Mouse (Mus musculus): ENCODE measurements around the gene Nudc.

DNA sequence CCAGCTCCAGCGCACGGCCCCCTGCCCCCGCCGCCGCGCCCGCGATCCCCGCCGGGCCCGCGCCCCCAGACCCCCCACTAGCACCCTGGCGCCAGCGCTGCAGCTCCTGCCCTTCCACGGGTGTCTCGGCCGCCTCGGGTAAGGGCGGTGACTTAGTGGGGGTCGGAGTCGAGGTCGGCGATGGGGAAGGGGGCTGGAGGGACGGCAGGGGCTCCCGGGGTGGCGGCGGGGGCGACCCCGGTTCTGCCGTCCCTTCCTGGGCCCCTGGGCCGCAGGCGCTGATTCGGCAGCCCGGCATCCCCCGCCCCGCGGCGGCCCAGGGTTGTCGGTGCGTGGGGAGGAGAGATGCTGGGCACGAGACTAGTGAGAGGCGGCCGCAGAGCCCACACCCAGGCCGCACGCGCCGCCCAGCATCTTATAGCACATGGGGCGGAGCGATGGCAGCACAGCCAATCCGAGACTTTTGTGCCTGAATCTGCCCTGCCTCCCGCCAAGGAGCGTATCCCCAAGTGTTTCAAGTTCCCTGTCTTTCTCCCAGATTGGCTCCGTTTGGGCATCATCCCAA is 47.6 kb downstream of the Nudc start, which contains the start of gene Trnp1:
- no peak for TF ChIP-seq CTCF (conservative IDR thresholded peaks at IDR 0.05; ENCODE audit: insufficient read depth, insufficient read length, low read depth, low read length)
- TF ChIP-seq POLR2A (IDR thresholded peaks at IDR 0.05; ENCODE audit: low read depth, low read length), result no peak

Data from kidney, adult 2 months (tissue).